Mouse (Mus musculus): ENCODE measurements around the gene Taf5l.

DNA sequence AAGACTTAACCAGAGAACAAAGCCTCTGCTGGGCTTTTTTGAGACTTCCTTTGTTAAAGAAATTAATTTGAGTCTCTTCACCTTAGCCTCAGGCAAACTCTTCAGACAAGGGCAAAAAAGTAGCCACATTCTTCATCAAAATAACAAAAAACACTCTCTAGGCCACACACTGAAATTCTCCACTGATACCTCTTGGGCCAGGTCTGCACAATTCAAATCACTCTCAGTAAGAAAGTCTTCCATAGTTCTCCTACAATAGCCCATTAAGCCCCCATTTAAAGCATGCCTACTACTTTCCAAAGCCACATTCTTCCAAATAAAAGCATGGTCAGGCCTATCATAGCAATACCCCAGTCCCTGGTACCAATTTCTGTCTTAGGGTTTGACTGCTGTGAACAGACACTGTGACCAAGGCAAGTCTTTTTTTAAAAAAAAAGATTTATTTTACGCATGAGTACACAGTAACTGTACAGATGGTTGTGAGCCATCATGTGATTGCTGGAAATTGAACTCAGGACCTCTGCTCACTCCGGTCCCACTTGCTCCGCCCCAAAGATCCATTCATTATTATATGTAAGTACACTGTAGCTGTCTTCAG is 9.1 kb downstream of the Taf5l start:
- TF ChIP-seq POLR2A (IDR thresholded peaks at IDR 0.05; ENCODE audit: low read depth, low read length), result no peak
- TF ChIP-seq CTCF (IDR thresholded peaks at IDR 0.05; ENCODE audit: borderline replicate concordance, insufficient read depth, low read length), result no peak
